Mouse (Mus musculus): ENCODE results near the gene Btbd35f2. TPM values are rescaled to one million over a fixed set of nuclear protein-coding genes. Genes with fewer than 3 reads are reported as not detected.
"Not testable (repeated sequence)": the region's sequence is repeated elsewhere in the genome, so short reads cannot be mapped to it uniquely, and the experiment has no call there.

Gene Btbd35f2
- not detected in 2 replicates for polyA plus RNA-seq (2016; fragmentation: Nextera tagmentation; extraction: Ambion mirVana)

DNA sequence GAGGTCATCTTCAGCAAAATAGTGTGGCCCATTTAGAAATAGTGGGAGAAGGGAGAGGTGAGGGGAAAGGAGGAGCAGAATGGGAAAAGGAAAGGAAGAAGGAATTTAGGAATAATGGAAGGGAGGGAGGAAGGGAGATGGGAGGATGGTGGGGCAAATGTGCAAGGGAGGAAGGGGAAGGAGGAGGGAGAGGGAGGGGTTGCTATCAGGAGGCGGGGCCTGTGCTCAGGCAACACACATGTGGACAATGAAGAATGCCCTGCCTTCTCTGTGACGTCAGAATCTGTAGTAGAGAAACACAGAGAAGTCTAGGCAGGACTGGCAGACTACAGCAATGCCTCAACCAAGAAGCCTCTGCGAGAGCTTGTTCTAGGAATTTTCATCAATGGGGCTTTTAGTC is at the start of gene Btbd35f2:
Gene Btbd35f2, plus strand, starts transcription at position 301 of the 400 bp plus-strand sequence.
- not testable (repeated sequence) for H3K27ac ChIP-seq (replicated peaks); H3K27me3 ChIP-seq (replicated peaks; ENCODE audit: low read depth, poor library complexity, severe bottlenecking); H3K4me1 ChIP-seq; H3K9me3 ChIP-seq; H3K4me3 ChIP-seq; DNase-seq (ENCODE audit: low spot score); H3K36me3 ChIP-seq (replicated peaks)
- no CpG with 5 or more reads among the region's 3 CpGs for WGBS

Other genes with a start within 250 kb of the Btbd35f2 start
- not detected in 2 replicates for gene Btbd35f22, start 230.6 kb upstream of the Btbd35f2 start, polyA plus RNA-seq (2016; fragmentation: Nextera tagmentation; extraction: Ambion mirVana)

All from embryonic facial prominence, embryonic 10.5 days (tissue).